Mouse (Mus musculus) lung, embryonic 14.5 days (tissue): ENCODE measurements around the gene Golim4. TPM values are rescaled to one million over a fixed set of nuclear protein-coding genes. Genes with fewer than 3 reads are reported as not detected.
A peak's percentile ranks its signal among the peaks of the same experiment; 100 is the strongest.

Experiments
- ATAC-seq: fragments of 200-750 bp; cut with Nextera tagmentation; 2 replicates; pipeline ENCODE4 v1.8.0; 2017; ENCODE audit warnings: mild to moderate bottlenecking, moderate TSS enrichment, moderate library complexity; ENCODE audit not compliant: insufficient read depth
- DNase-seq: peaks from one replicate; pipeline ENCODE4 v3.0.0-alpha.2; 2015
- H3K27ac ChIP-seq: fragments of 300-500 bp; sonication (generic); 2 replicates; pipeline ENCODE4 v1.5.1; 2014; ENCODE audit warnings: low read depth, mild to moderate bottlenecking, moderate library complexity
- H3K27me3 ChIP-seq: fragments of 300-500 bp; sonication (generic); 2 replicates; pipeline ENCODE4 v1.6.1; 2014; ENCODE audit warnings: low read length, control low read depth; ENCODE audit not compliant: insufficient read depth
- H3K36me3 ChIP-seq: fragments of 300-500 bp; sonication (generic); 2 replicates; pipeline ENCODE4 v1.6.1; 2014; ENCODE audit warnings: control low read depth; ENCODE audit not compliant: insufficient read depth
- H3K4me1 ChIP-seq: fragments of 300-500 bp; sonication (generic); 2 replicates; pipeline ENCODE4 v1.6.1; 2014; ENCODE audit warnings: antibody characterized with exemption, control low read depth; ENCODE audit not compliant: insufficient read depth
- H3K4me2 ChIP-seq: fragments of 300-500 bp; sonication (generic); 2 replicates; pipeline ENCODE4 v1.6.1; 2014; ENCODE audit warnings: mild to moderate bottlenecking
- H3K4me3 ChIP-seq: fragments of 300-500 bp; sonication (generic); 2 replicates; pipeline ENCODE4 v1.5.1; 2014; ENCODE audit warnings: low read depth, low read length
- H3K9ac ChIP-seq: fragments of 300-500 bp; sonication (generic); 2 replicates; pipeline ENCODE4 v1.6.1; 2014
- H3K9me3 ChIP-seq: fragments of 300-500 bp; sonication (generic); 2 replicates; pipeline ENCODE4 v1.6.1; 2016; ENCODE audit warnings: low read depth, low read length, control low read depth
- CTCF ChIP-seq: IDR thresholded peaks from 2 replicates; pipeline ENCODE4 v1.5.1; 2016; ENCODE audit warnings: antibody characterized with exemption, low read depth
- WGBS: fragments of 180-500 bp; shearing (Covaris S2); extraction: QIAGEN DNeasy Blood & Tissue Kit; methylation state at CpG from one replicate; pipeline ENCODE4 v1.1.7; 2014; 5-methylcytosine and 5-hydroxymethylcytosine counted together
- polyA plus RNA-seq: library from polyadenylated mRNA; unstranded; fragments of >200 nt; fragmentation: Nextera tagmentation; extraction: Ambion mirVana; gene quantifications from 2 replicates; pipeline ENCODE4 v1.2.1, GENCODE M21; 2014

The Golim4 gene
- polyA plus RNA-seq, 1 experiment from 2014 or later: 48.3 TPM

- no peaks in the 10 kb centered on the region for H3K36me3 ChIP-seq
- under 1% methylated on average over 47 of the region's 47 CpGs for WGBS
- peak overlapping the region; percentile 79 for H3K9ac ChIP-seq
- peaks cover 19% of the 10 kb centered on the region for H3K4me1 ChIP-seq
- H3K4me3 ChIP-seq: peak overlapping the region; percentile 72
- H3K4me2 ChIP-seq: peak overlapping the region; percentile 80
- H3K9me3 ChIP-seq: no peaks in the 10 kb centered on the region
- H3K27ac ChIP-seq: peak overlapping the region; percentile 93
- H3K27me3 ChIP-seq: no peaks in the 10 kb centered on the region
- peak; percentile 39 for ATAC-seq
- TF ChIP-seq CTCF: no peak
- peak; percentile 74 for DNase-seq
These were observed 873 bp downstream of the Golim4 start for GRCm38 (mm10) chr3:75955661-75956491.

- no peak for TF ChIP-seq CTCF
- H3K4me3 ChIP-seq: peak overlapping the region; percentile 72
- 0 out of 2 replicates have a peak overlapping the region, but pooled peaks have one; percentile 79 for H3K9ac ChIP-seq
- no peaks in the 10 kb centered on the region for H3K36me3 ChIP-seq
- WGBS: 38% methylated on average over 3 of the region's 3 CpGs
- H3K27me3 ChIP-seq: no peaks in the 10 kb centered on the region
- ATAC-seq (no peak), DNase-seq (no peak)
- H3K4me1 ChIP-seq: peaks cover 23% of the 10 kb centered on the region
- no peaks in the 10 kb centered on the region for H3K9me3 ChIP-seq
- H3K27ac ChIP-seq: no peak overlapping the region
- peak overlapping the region; percentile 80 for H3K4me2 ChIP-seq
These were observed 2.6 kb downstream of the Golim4 start for GRCm38 (mm10) chr3:75954185-75954584.

- no peak for DNase-seq
- H3K27ac ChIP-seq: no peak overlapping the region
- H3K4me1 ChIP-seq: peaks cover 23% of the 10 kb centered on the region
These were observed 4.3 kb downstream of the Golim4 start for GRCm38 (mm10) chr3:75952328-75953060.

GRCm38 (mm10) chr3:75950897-75951296 lies 5.9 kb downstream of the Golim4 start:
- WGBS: 70% methylated on average over 6 of the region's 6 CpGs
- no peak overlapping the region for H3K9ac ChIP-seq
- H3K9me3 ChIP-seq: no peaks in the 10 kb centered on the region
- no peak overlapping the region for H3K27ac ChIP-seq
- H3K27me3 ChIP-seq: no peaks in the 10 kb centered on the region
- no peak for ATAC-seq
- no peak overlapping the region for H3K4me3 ChIP-seq
- DNase-seq: no peak
- peaks cover 23% of the 10 kb centered on the region for H3K4me1 ChIP-seq
- no peak for TF ChIP-seq CTCF
- no peaks in the 10 kb centered on the region for H3K36me3 ChIP-seq
- H3K4me2 ChIP-seq: no peak overlapping the region

More at GRCm38 (mm10) chr3:75952328-75953060, 4.3 kb downstream of the Golim4 start:
- H3K4me3 ChIP-seq: no peak overlapping the region
- H3K36me3 ChIP-seq: no peaks in the 10 kb centered on the region
- no peak overlapping the region for H3K9ac ChIP-seq
- peak overlapping the region; percentile 34 for H3K4me2 ChIP-seq
- no peak for ATAC-seq
- no peaks in the 10 kb centered on the region for H3K27me3 ChIP-seq
- H3K9me3 ChIP-seq: no peaks in the 10 kb centered on the region
- WGBS: 34% methylated on average over 5 of the region's 5 CpGs
- TF ChIP-seq CTCF: no peak

- 38% methylated on average over 5 of the region's 5 CpGs for WGBS
- ATAC-seq: no peak
These were observed 7.4 kb downstream of the Golim4 start for GRCm38 (mm10) chr3:75949358-75949757.

GRCm38 (mm10) chr3:75948541-75949095 lies 8.1 kb downstream of the Golim4 start:
- Histone ChIP-seq H3K9me3 (no peaks in the 10 kb centered on the region), H3K4me3 (no peak overlapping the region), H3K36me3 (peaks cover 4% of the 10 kb centered on the region; the same call in 1 of the 2 replicates), H3K4me2 (no peak overlapping the region), H3K4me1 (peaks cover 14% of the 10 kb centered on the region), H3K27ac (no peak overlapping the region), H3K27me3 (no peaks in the 10 kb centered on the region), H3K9ac (no peak overlapping the region)
- 80% methylated on average over 2 of the region's 2 CpGs for WGBS
- DNase-seq (no peak), ATAC-seq (no peak)
- TF ChIP-seq CTCF: no peak

More at GRCm38 (mm10) chr3:75949358-75949757, 7.4 kb downstream of the Golim4 start:
- Histone ChIP-seq H3K27ac (no peak overlapping the region), H3K4me3 (no peak overlapping the region), H3K36me3 (peaks cover 4% of the 10 kb centered on the region; the same call in 1 of the 2 replicates), H3K4me2 (no peak overlapping the region), H3K9ac (no peak overlapping the region), H3K9me3 (no peaks in the 10 kb centered on the region), H3K4me1 (peaks cover 21% of the 10 kb centered on the region), H3K27me3 (no peaks in the 10 kb centered on the region)
- no peak for DNase-seq
- no peak for TF ChIP-seq CTCF
